Mouse (Mus musculus) neural tube, embryonic 13.5 days (tissue): ENCODE measurements around the gene Cd2bp2. TPM values are rescaled to one million over a fixed set of nuclear protein-coding genes. Genes with fewer than 3 reads are reported as not detected.

Experiments used
- ATAC-seq: fragments of 200-750 bp; cut with Nextera tagmentation; 2 replicates; pipeline ENCODE4 v1.8.0; 2017; ENCODE audit warnings: low read depth, mild to moderate bottlenecking, moderate TSS enrichment, moderate library complexity
- H3K27ac ChIP-seq: fragments of 300-500 bp; sonication (generic); replicated peaks from 2 replicates; pipeline ENCODE4 v1.5.1; 2015; ENCODE audit warnings: moderate library complexity, mild to moderate bottlenecking, inconsistent platforms
- H3K27me3 ChIP-seq: fragments of 300-500 bp; sonication (generic); 2 replicates; pipeline ENCODE4 v1.6.1; 2015; ENCODE audit warnings: mild to moderate bottlenecking, inconsistent platforms
- H3K36me3 ChIP-seq: fragments of 300-500 bp; sonication (generic); 2 replicates; pipeline ENCODE4 v1.6.1; 2015; ENCODE audit warnings: mild to moderate bottlenecking, inconsistent platforms
- H3K4me1 ChIP-seq: fragments of 300-500 bp; sonication (generic); replicated peaks from 2 replicates; pipeline ENCODE4 v1.6.1; 2015; ENCODE audit warnings: inconsistent platforms
- H3K4me2 ChIP-seq: fragments of 300-500 bp; sonication (generic); 2 replicates; pipeline ENCODE4 v1.6.1; 2015; ENCODE audit warnings: inconsistent platforms, mild to moderate bottlenecking, moderate library complexity
- H3K4me3 ChIP-seq: fragments of 300-500 bp; sonication (generic); 2 replicates; pipeline ENCODE4 v1.5.1; 2015; ENCODE audit warnings: mild to moderate bottlenecking, inconsistent platforms
- H3K9ac ChIP-seq: fragments of 300-500 bp; sonication (generic); 2 replicates; pipeline ENCODE4 v1.6.1; 2015; ENCODE audit warnings: moderate library complexity, mild to moderate bottlenecking, inconsistent platforms
- H3K9me3 ChIP-seq: fragments of 300-500 bp; sonication (generic); 2 replicates; pipeline ENCODE4 v1.6.1; 2016; ENCODE audit warnings: inconsistent platforms
- WGBS: fragments of 180-500 bp; shearing (Covaris S2); methylation state at CpG from one replicate; pipeline ENCODE4 v1.1.7; 2015; 5-methylcytosine and 5-hydroxymethylcytosine counted together
- polyA plus RNA-seq: library from polyadenylated mRNA; unstranded; fragments of >200 nt; fragmentation: Nextera tagmentation; extraction: Ambion mirVana; gene quantifications from 2 replicates; pipeline ENCODE4 v1.2.1, GENCODE M21; 2015

Gene Cd2bp2
- 78.7 and 80.0 TPM in 2 replicates for polyA plus RNA-seq

- Histone ChIP-seq H3K9me3 (no peaks in the 10 kb centered on the region), H3K4me3 (peak within 1 kb of the TSS; percentile 73), H3K9ac (peak within 1 kb of the TSS; percentile 81), H3K4me1 (peaks cover 34% of the 10 kb centered on the region), H3K36me3 (peaks cover 79% of the 10 kb centered on the region), H3K27me3 (no peaks in the 10 kb centered on the region), H3K4me2 (peak within 1 kb of the TSS; percentile 77), H3K27ac (peak within 1 kb of the TSS; percentile 90)
- peak; percentile 95 for ATAC-seq
- under 1% methylated on average over 51 of the region's 51 CpGs for WGBS
Measured at GRCm38 (mm10) chr7:127195544-127196295, at the start of gene Cd2bp2. Gene Cd2bp2, minus strand, starts transcription at chr7:127196050.

- H3K27me3 ChIP-seq, result no peaks in the 10 kb centered on the region
Measured at GRCm38 (mm10) chr7:127244658-127245510, 49.0 kb upstream of the Cd2bp2 start.

GRCm38 (mm10) chr7:127243870-127244657 is 48.2 kb upstream of the Cd2bp2 start, which contains the start of gene Zfp771:
Gene Zfp771, plus strand, starts transcription at chr7:127244274.
- WGBS, result 1% methylated on average over 56 of the region's 56 CpGs

More at GRCm38 (mm10) chr7:127244658-127245510, 49.0 kb upstream of the Cd2bp2 start:
- ATAC-seq, result peak; percentile 79
- Histone ChIP-seq H3K4me1 (peaks cover 31% of the 10 kb centered on the region), H3K4me2 (peak overlapping the region; percentile 70), H3K9ac (peak overlapping the region; percentile 89), H3K36me3 (peaks cover 20% of the 10 kb centered on the region; the same call in 1 of the 2 replicates), H3K9me3 (no peaks in the 10 kb centered on the region), H3K4me3 (peak overlapping the region; percentile 71), H3K27ac (peak overlapping the region; percentile 84)
- WGBS, result 11% methylated on average over 30 of the region's 33 CpGs

DNA sequence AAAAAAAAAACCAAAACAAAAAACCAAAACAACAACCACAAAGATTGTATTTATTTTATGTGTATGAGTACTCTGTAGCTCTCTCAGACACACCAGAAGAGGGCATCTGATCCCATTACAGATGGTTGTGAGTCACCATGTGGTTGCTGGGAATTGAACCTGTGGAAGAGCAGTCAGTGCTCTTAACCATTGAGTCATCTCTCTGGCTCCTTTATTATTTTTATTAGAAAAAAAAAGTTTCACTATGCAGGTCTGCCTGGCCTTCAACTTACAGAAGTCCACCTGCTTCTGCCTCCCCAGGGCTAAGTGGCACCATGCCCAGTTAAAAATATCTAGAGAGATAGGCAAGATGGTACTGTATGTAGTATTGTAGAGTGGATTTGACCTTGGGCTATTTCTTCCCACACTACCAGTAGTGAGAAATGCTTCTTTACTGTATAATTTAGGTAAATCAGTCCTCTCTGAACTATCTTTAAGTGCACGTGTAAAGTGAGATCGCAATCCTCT is 47.6 kb upstream of the Cd2bp2 start:
- H3K4me1 ChIP-seq, result peaks cover 31% of the 10 kb centered on the region

More at GRCm38 (mm10) chr7:127243870-127244657, 48.2 kb upstream of the Cd2bp2 start, which contains the start of gene Zfp771:
- H3K4me2 ChIP-seq, result peak within 1 kb of the TSS; percentile 70
- no peaks in the 10 kb centered on the region for H3K9me3 ChIP-seq
- H3K4me3 ChIP-seq, result peak within 1 kb of the TSS; percentile 71
- peaks cover 16% of the 10 kb centered on the region; the same call in 1 of the 2 replicates for H3K36me3 ChIP-seq
- ATAC-seq, result peak; percentile 94
- H3K27ac ChIP-seq, result peak within 1 kb of the TSS; percentile 84
- peaks cover 31% of the 10 kb centered on the region for H3K4me1 ChIP-seq
- H3K27me3 ChIP-seq, result no peaks in the 10 kb centered on the region
- H3K9ac ChIP-seq, result peak within 1 kb of the TSS; percentile 89

DNA sequence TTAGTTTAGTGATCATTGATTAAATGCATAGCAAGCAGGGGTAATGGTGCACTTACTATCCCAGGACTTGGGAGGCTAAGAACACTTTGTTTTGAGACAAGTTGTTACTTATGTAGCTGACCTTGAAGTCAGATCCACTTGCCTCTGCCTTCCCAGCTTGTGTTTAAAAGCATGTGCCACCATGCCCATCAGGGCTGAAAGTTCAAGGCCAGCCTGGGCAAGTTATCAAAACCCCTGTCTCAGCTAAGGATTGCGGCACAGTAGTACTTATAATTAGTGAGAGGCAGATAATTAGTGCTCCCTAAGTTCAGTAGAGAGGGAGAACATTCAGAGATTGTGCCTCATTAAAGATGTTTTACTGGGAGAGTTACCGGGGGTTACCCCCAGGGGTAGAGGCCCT is 38.9 kb upstream of the Cd2bp2 start:
- peaks cover 59% of the 10 kb centered on the region for H3K36me3 ChIP-seq
- 89% methylated on average over 2 of the region's 2 CpGs for WGBS
- H3K27me3 ChIP-seq, result no peaks in the 10 kb centered on the region
- H3K27ac ChIP-seq, result no peak overlapping the region
- no peak for ATAC-seq
- peaks cover 50% of the 10 kb centered on the region for H3K4me1 ChIP-seq
- peak overlapping the region; percentile 89 for H3K4me2 ChIP-seq
- H3K9me3 ChIP-seq, result no peaks in the 10 kb centered on the region
- peak overlapping the region; percentile 98; the same call in 1 of the 2 replicates for H3K9ac ChIP-seq
- H3K4me3 ChIP-seq, result peak overlapping the region; percentile 64

More for the DNA sequence above, 47.6 kb upstream of the Cd2bp2 start:
- H3K36me3 ChIP-seq, result peaks cover 20% of the 10 kb centered on the region
- peak overlapping the region; percentile 89; the same call in 1 of the 2 replicates for H3K9ac ChIP-seq
- peak overlapping the region; percentile 71 for H3K4me3 ChIP-seq
- peak overlapping the region; percentile 70 for H3K4me2 ChIP-seq
- H3K27me3 ChIP-seq, result no peaks in the 10 kb centered on the region
- WGBS, result 47% methylated on average over 2 of the region's 2 CpGs
- H3K27ac ChIP-seq, result peak overlapping the region; percentile 84
- no peak for ATAC-seq
- no peaks in the 10 kb centered on the region for H3K9me3 ChIP-seq

- Histone ChIP-seq H3K4me2 (peak overlapping the region; percentile 89), H3K27me3 (no peaks in the 10 kb centered on the region), H3K27ac (peak overlapping the region; percentile 99), H3K9ac (peak overlapping the region; percentile 98), H3K9me3 (no peaks in the 10 kb centered on the region), H3K36me3 (peaks cover 55% of the 10 kb centered on the region), H3K4me1 (peaks cover 54% of the 10 kb centered on the region), H3K4me3 (peak overlapping the region; percentile 64)
- WGBS, result 3% methylated on average over 9 of the region's 9 CpGs
- no peak for ATAC-seq
Measured at GRCm38 (mm10) chr7:127233765-127234164, 37.9 kb upstream of the Cd2bp2 start.

DNA sequence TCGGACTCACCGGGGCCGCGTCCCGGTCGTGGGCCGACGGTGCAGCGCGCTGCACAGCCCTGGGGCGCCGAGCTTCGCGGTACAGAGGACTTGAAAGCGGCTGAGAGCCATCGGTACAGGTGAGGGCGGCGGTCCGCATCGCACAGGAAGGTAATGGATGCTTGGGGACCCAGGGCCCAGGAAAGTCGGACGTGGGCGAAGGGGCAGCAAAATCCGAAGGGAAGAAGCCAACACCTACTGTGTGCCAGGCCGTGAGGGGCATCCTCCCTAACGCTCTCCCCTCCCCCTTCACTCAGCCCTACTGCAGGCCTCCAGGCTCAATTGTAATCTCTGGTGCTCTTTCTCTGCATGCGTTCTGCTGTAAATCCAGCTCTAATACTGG is 37.5 kb upstream of the Cd2bp2 start:
- Histone ChIP-seq H3K27ac (peak overlapping the region; percentile 99), H3K4me1 (peaks cover 54% of the 10 kb centered on the region), H3K4me2 (peak overlapping the region; percentile 89), H3K9ac (peak overlapping the region; percentile 98), H3K36me3 (peaks cover 51% of the 10 kb centered on the region), H3K9me3 (no peaks in the 10 kb centered on the region), H3K27me3 (no peaks in the 10 kb centered on the region), H3K4me3 (peak overlapping the region; percentile 64)
- ATAC-seq, result peak; percentile 48
- WGBS, result 0% methylated on average over 27 of the region's 27 CpGs

DNA sequence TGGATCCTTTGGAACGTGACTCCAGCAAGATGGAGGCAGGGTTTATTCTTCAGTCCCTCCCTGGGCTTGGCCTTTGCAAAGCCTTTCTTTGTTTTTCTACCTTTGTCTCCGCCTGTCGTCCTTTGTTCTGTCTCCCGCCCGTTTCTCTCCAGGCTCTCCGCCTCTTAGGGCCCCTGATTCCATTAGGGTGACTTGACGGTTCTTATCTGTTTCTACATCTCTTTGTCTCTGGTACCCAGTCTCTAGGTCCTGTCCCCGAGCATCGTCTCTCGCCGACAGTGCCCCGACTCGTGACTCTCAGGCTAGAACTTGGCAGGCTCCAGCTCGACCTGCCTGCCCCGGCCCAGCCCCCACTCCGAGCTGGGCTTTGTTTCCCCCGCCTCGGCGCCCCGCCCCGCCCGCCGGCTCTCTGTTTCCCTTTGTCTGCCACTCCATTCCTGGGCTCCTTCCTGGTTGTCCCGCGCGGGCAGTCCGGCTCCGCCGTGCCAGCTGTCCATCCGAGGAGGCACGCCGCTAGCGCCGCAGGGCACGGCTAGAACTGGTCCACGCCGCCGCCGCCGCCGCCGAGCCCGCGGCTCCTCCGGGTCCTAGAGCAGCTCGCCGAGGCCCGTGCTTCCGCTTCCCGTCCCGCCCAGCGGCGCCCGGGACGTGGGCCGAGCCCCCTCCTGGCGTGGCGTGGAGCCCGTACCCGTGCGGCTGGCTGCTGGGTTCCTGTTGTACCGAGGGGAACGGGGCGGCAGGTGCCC is 36.9 kb upstream of the Cd2bp2 start, which contains the start of the genes Zfp553 and Sept1:
TSS of gene Zfp553 (plus strand) at position 440 of the 746 bp plus-strand sequence.
TSS of gene Sept1 (minus strand) at position 509 of the 746 bp plus-strand sequence.
- no peaks in the 10 kb centered on the region for H3K9me3 ChIP-seq

DNA sequence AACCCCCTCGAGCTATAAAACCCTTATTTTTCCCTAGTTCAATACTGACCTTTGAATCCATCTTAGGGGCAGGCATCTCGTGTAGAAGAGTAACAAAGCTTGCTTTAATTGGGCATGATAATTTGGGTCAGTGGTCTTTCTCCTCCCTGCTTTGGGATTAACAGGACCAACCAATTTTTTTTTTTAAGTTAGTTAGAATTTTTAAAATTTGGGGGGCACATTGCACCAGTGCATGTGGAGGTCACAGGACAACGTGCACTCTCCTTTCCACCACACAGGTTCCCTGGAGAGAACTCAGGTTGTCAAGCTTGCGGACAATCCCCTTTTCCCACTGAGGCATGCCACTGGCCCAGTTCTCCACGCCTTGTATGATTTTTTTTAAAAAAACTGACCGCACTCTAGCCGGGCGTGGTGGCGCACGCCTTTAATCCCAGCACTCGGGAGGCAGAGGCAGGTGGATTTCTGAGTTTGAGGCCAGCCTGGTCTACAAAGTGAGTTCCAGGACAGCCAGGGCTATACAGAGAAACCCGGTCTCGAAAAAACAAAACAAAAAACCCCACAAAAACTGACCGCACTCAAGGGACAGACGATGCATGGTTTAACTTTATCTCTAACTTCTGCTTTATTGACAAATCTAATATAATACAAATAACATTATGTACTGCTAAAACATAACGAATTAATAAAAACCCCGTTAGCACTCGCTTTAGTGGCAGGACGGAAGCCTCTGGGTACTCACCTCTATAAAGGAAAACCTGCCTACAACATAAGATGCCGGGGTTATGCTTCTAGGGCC is 36.2 kb upstream of the Cd2bp2 start:
- H3K4me1 ChIP-seq, result peaks cover 50% of the 10 kb centered on the region
- ATAC-seq, result no peak; the same call in 1 of the 2 replicates
- WGBS, result 5% methylated on average over 20 of the region's 20 CpGs
- H3K27me3 ChIP-seq, result no peaks in the 10 kb centered on the region
- peak overlapping the region; percentile 99 for H3K27ac ChIP-seq
- H3K9me3 ChIP-seq, result no peaks in the 10 kb centered on the region
- H3K9ac ChIP-seq, result peak overlapping the region; percentile 98
- H3K4me3 ChIP-seq, result peak overlapping the region; percentile 64
- peak overlapping the region; percentile 89 for H3K4me2 ChIP-seq
- peaks cover 38% of the 10 kb centered on the region for H3K36me3 ChIP-seq

More for the DNA sequence above, 36.9 kb upstream of the Cd2bp2 start, which contains the start of the genes Zfp553 and Sept1:
- H3K9ac ChIP-seq, result peak within 1 kb of the TSS; percentile 98
- ATAC-seq, result peak; percentile 94
- peak within 1 kb of the TSS; percentile 89 for H3K4me2 ChIP-seq
- peaks cover 46% of the 10 kb centered on the region for H3K36me3 ChIP-seq
- WGBS, result under 1% methylated on average over 60 of the region's 64 CpGs
- H3K27me3 ChIP-seq, result no peaks in the 10 kb centered on the region
- peak within 1 kb of the TSS; percentile 64 for H3K4me3 ChIP-seq
- peak within 1 kb of the TSS; percentile 99 for H3K27ac ChIP-seq
- peaks cover 54% of the 10 kb centered on the region for H3K4me1 ChIP-seq

GRCm38 (mm10) chr7:127231376-127231775 is 35.5 kb upstream of the Cd2bp2 start:
- Histone ChIP-seq H3K9ac (peak overlapping the region; percentile 98), H3K9me3 (no peaks in the 10 kb centered on the region), H3K4me2 (peak overlapping the region; percentile 89), H3K4me1 (peaks cover 45% of the 10 kb centered on the region), H3K27ac (peak overlapping the region; percentile 99; the same call in 1 of the 2 replicates), H3K27me3 (no peaks in the 10 kb centered on the region), H3K36me3 (peaks cover 31% of the 10 kb centered on the region), H3K4me3 (peak overlapping the region; percentile 64)
- no peak for ATAC-seq
- WGBS, result 54% methylated on average over 3 of the region's 3 CpGs
